Mouse (Mus musculus): ENCODE results near the gene Lmntd1. TPM values are rescaled to one million over a fixed set of nuclear protein-coding genes. Genes with fewer than 3 reads are reported as not detected.

Gene Lmntd1
- total RNA-seq (2022) = under 1 TPM in 1 of 4 experiments, not detected in 3; 0.15 TPM

- no peak for DNase-seq (ENCODE audit: low spot score in 2 of 2)
Measured at GRCm38 (mm10) chr6:145614219-145614618, at the start of gene Lmntd1. TSS of gene Lmntd1 (minus strand) at chr6:145614319.

GRCm38 (mm10) chr6:145660943-145661342 lies 46.8 kb upstream of the Lmntd1 start:
- DNase-seq (ENCODE audit: low spot score in 2 of 2) = no peak

GRCm38 (mm10) chr6:145659116-145659515 lies 45.0 kb upstream of the Lmntd1 start:
- no peak for DNase-seq (ENCODE audit: low spot score in 2 of 2)

- DNase-seq (ENCODE audit: low spot score in 2 of 2) = no peak
Measured at GRCm38 (mm10) chr6:145656740-145657591, 42.8 kb upstream of the Lmntd1 start.

GRCm38 (mm10) chr6:145655678-145656077 lies 41.6 kb upstream of the Lmntd1 start:
- no peak for DNase-seq (ENCODE audit: low spot score in 2 of 2)

GRCm38 (mm10) chr6:145654062-145654836 lies 40.1 kb upstream of the Lmntd1 start:
- DNase-seq (ENCODE audit: low spot score in 2 of 2) = no peak

GRCm38 (mm10) chr6:145653626-145654025 lies 39.5 kb upstream of the Lmntd1 start:
- DNase-seq (ENCODE audit: low spot score in 2 of 2) = no peak

- DNase-seq (ENCODE audit: low spot score in 2 of 2) = no peak
Measured at GRCm38 (mm10) chr6:145652986-145653385, 38.9 kb upstream of the Lmntd1 start.

GRCm38 (mm10) chr6:145651976-145652375 lies 37.9 kb upstream of the Lmntd1 start:
- no peak for DNase-seq (ENCODE audit: low spot score in 2 of 2)

- DNase-seq (ENCODE audit: low spot score in 2 of 2) = no peak
Measured at GRCm38 (mm10) chr6:145640971-145641506, 26.9 kb upstream of the Lmntd1 start.

GRCm38 (mm10) chr6:145638248-145638647 lies 24.1 kb upstream of the Lmntd1 start:
- no peak for DNase-seq (ENCODE audit: low spot score in 2 of 2)

- no peak for DNase-seq (ENCODE audit: low spot score in 2 of 2)
Measured at GRCm38 (mm10) chr6:145636682-145637081, 22.6 kb upstream of the Lmntd1 start.

GRCm38 (mm10) chr6:145634454-145634853 lies 20.3 kb upstream of the Lmntd1 start:
- DNase-seq (ENCODE audit: low spot score in 2 of 2) = no peak

- DNase-seq (ENCODE audit: low spot score in 2 of 2) = no peak
Measured at GRCm38 (mm10) chr6:145630269-145630668, 16.1 kb upstream of the Lmntd1 start.

- no peak for DNase-seq (ENCODE audit: low spot score in 2 of 2)
Measured at GRCm38 (mm10) chr6:145623141-145623540, 9.0 kb upstream of the Lmntd1 start.

- no peak for DNase-seq (ENCODE audit: low spot score in 2 of 2)
Measured at GRCm38 (mm10) chr6:145616402-145617229, 2.5 kb upstream of the Lmntd1 start.

GRCm38 (mm10) chr6:145615666-145616210 lies 1.6 kb upstream of the Lmntd1 start, which contains the start of gene Tuba3b:
TSS of gene Tuba3b (plus strand) at chr6:145615757.
- DNase-seq (ENCODE audit: low spot score in 2 of 2) = no peak

- no peak for DNase-seq (ENCODE audit: low spot score in 2 of 2)
Measured at GRCm38 (mm10) chr6:145612611-145613010, 1.5 kb downstream of the Lmntd1 start.

GRCm38 (mm10) chr6:145610901-145611300 lies 3.2 kb downstream of the Lmntd1 start:
- no peak for DNase-seq (ENCODE audit: low spot score in 2 of 2)

- DNase-seq (ENCODE audit: low spot score in 2 of 2) = no peak
Measured at GRCm38 (mm10) chr6:145608693-145609092, 5.4 kb downstream of the Lmntd1 start.

- no peak for DNase-seq (ENCODE audit: low spot score in 2 of 2)
Measured at GRCm38 (mm10) chr6:145607746-145608145, 6.4 kb downstream of the Lmntd1 start.
